Mouse (Mus musculus) small intestine, adult 2 months (tissue): Measurements from ENCODE around the gene Madcam1. TPM values are rescaled to one million over a fixed set of nuclear protein-coding genes. Genes with fewer than 3 reads are reported as not detected.

Source experiments
- H3K27ac ChIP-seq: fragments of 200-500 bp; 2 replicates; pipeline ENCODE4 v1.5.1; 2012; ENCODE audit warnings: low read depth, low read length, control low read depth, inconsistent platforms; ENCODE audit not compliant: insufficient read depth
- H3K27me3 ChIP-seq: fragments of 200-500 bp; 2 replicates; pipeline ENCODE4 v1.6.1; 2012; ENCODE audit warnings: mild to moderate bottlenecking, moderate library complexity, low read length, inconsistent platforms; ENCODE audit not compliant: control insufficient read depth, insufficient read depth
- H3K36me3 ChIP-seq: fragments of 200-500 bp; 2 replicates; pipeline ENCODE4 v1.6.1; 2012; ENCODE audit warnings: mild to moderate bottlenecking, low read length, control low read depth, inconsistent platforms; ENCODE audit not compliant: control insufficient read depth, insufficient read depth
- H3K4me1 ChIP-seq: fragments of 200-500 bp; 2 replicates; pipeline ENCODE4 v1.6.1; 2012; ENCODE audit warnings: low read length, inconsistent platforms, mixed read lengths; ENCODE audit not compliant: control insufficient read depth, insufficient read depth, insufficient read length
- H3K4me3 ChIP-seq: fragments of 200-500 bp; 2 replicates; pipeline ENCODE4 v1.5.1; 2012; ENCODE audit warnings: low read depth, mild to moderate bottlenecking, control low read depth, inconsistent platforms, low read length, moderate library complexity
- CTCF ChIP-seq: fragments of 200-500 bp; IDR thresholded peaks from 2 replicates; pipeline ENCODE4 v1.5.1; 2012; ENCODE audit warnings: low read depth, mild to moderate bottlenecking, control low read depth, inconsistent platforms, low read length, moderate library complexity, mixed read lengths; ENCODE audit not compliant: insufficient replicate concordance, insufficient read length; ENCODE audit errors: extremely low read depth
- POLR2A ChIP-seq: fragments of 200-500 bp; IDR thresholded peaks from 2 replicates; pipeline ENCODE4 v1.6.1; 2012; ENCODE audit warnings: low read depth, mild to moderate bottlenecking, control low read depth, inconsistent platforms, low read length, moderate library complexity
- WGBS: fragments of 180-500 bp; shearing (Covaris S2); methylation state at CpG from one replicate; pipeline ENCODE4 v1.1.7; 2018; 5-methylcytosine and 5-hydroxymethylcytosine counted together
- polyA plus RNA-seq: library from polyadenylated mRNA; depleted of rRNA; stranded (reverse); fragments of >200 nt; gene quantifications from 2 replicates; pipeline ENCODE4 v1.2.3, GENCODE M21; 2012

Madcam1 gene
- polyA plus RNA-seq, 1 experiment, result 20.7 TPM

DNA sequence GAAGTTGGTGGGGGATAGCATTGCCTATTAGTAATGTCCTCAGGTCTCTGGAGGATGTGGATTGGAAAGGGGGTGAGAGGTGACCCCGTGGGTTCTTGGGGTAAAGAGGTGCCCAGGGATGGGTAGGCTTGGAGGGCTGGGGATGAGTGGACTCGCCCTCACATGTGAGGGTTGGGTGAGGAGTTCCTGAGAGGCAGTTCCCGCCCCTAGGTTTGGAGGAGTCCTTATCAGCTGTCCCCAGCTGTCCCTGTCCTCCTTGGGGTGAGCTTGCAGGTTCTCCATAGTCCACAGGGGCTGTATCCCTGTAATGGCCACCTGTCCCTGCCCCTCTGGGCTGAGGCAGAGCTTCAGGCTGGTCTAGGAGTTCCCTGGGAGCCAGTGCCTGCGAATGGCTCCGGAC, 41.6 kb downstream of the Madcam1 start:
- peaks cover 26% of the 10 kb centered on the region for H3K36me3 ChIP-seq
- no peak for TF ChIP-seq POLR2A
- TF ChIP-seq CTCF, result no peak
- 48% methylated on average over 5 of the region's 5 CpGs for WGBS
- peak overlapping the region; percentile 93; the same call in 1 of the 2 replicates for H3K4me3 ChIP-seq
- H3K4me1 ChIP-seq, result peaks cover 43% of the 10 kb centered on the region
- no peak overlapping the region for H3K27ac ChIP-seq
- H3K27me3 ChIP-seq, result no peaks in the 10 kb centered on the region

DNA sequence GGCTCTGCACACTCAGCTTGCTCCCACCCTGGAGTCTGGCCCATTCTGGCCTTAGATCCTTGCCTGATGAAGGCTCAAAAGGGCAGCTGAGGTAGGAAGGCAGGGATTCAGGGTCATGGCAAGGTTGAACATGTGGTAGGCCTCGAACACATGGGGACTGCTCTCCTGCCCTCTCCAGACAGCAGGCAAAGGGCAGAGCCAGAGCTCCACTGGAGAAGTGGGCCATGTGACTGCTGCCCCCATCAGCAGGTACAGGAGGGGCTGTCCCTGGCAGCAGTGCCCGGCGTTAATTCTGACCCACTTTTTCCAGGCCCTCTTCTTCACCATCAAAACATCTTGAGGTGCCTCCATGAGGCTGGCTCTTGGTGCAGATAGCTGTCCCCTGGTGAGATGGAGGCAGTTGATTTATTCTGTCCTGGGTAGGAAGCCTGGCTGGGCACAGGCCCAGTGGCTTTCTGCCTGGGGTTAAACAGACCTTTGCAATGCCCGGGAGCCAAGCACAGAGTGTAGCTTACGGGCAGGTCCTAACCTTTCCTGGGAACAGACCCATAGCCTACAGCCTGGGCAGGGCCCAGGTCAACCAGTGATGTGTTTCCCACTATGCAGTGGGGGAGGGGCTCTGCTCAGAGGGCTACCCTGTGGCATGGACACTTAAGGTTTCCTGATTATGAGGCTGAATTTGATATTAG, 42.2 kb downstream of the Madcam1 start:
- Histone ChIP-seq H3K4me3 (peak overlapping the region; percentile 93; the same call in 1 of the 2 replicates), H3K36me3 (peaks cover 32% of the 10 kb centered on the region), H3K27ac (no peak overlapping the region), H3K27me3 (no peaks in the 10 kb centered on the region), H3K4me1 (peaks cover 37% of the 10 kb centered on the region)
- TF ChIP-seq POLR2A, result no peak
- no peak for TF ChIP-seq CTCF
- WGBS, result 46% methylated on average over 5 of the region's 5 CpGs

DNA sequence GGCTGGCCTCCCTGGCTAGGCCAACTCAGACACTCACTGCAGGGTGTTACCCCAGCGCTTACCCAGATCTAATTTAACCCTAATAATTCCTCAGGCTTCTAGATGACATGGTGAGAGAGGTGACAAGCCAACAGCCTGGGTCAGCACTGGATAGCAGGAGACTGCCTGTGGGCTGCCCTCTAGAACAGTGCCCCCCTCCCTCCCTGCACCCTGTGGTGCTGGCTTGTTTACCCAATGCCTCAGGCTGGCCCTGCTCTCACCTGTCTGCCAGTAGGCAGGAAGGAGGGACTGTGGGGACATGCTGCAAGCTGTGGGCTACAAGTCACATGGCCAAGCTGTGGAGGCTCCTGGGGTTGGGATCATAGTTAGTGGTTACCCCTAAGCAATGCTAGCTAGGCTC, 42.8 kb downstream of the Madcam1 start:
- Histone ChIP-seq H3K27ac (no peak overlapping the region), H3K27me3 (no peaks in the 10 kb centered on the region), H3K36me3 (peaks cover 38% of the 10 kb centered on the region), H3K4me3 (no peak overlapping the region), H3K4me1 (peaks cover 35% of the 10 kb centered on the region)
- 52% methylated on average over 1 of the region's 1 CpGs for WGBS
- TF ChIP-seq POLR2A (no peak), CTCF (no peak)

- TF ChIP-seq CTCF (no peak), POLR2A (no peak)
- Histone ChIP-seq H3K27me3 (no peaks in the 10 kb centered on the region), H3K36me3 (peaks cover 38% of the 10 kb centered on the region), H3K4me1 (peaks cover 35% of the 10 kb centered on the region), H3K27ac (no peak overlapping the region), H3K4me3 (no peak overlapping the region)
- WGBS, result 41% methylated on average over 4 of the region's 4 CpGs
Measured at GRCm38 (mm10) chr10:79707759-79708158, 43.4 kb downstream of the Madcam1 start.

- 76% methylated on average over 21 of the region's 21 CpGs for WGBS
Measured at GRCm38 (mm10) chr10:79708668-79709067, 44.3 kb downstream of the Madcam1 start.

GRCm38 (mm10) chr10:79709307-79709706, 44.9 kb downstream of the Madcam1 start:
- peaks cover 35% of the 10 kb centered on the region for H3K4me1 ChIP-seq
- TF ChIP-seq POLR2A, result no peak
- TF ChIP-seq CTCF, result no peak
- no peak overlapping the region for H3K27ac ChIP-seq
- 44% methylated on average over 7 of the region's 7 CpGs for WGBS
- H3K36me3 ChIP-seq, result peaks cover 38% of the 10 kb centered on the region
- H3K4me3 ChIP-seq, result no peak overlapping the region
- no peaks in the 10 kb centered on the region for H3K27me3 ChIP-seq

More at GRCm38 (mm10) chr10:79708668-79709067, 44.3 kb downstream of the Madcam1 start:
- no peak overlapping the region for H3K4me3 ChIP-seq
- no peaks in the 10 kb centered on the region for H3K27me3 ChIP-seq
- TF ChIP-seq CTCF (no peak), POLR2A (no peak)
- peaks cover 38% of the 10 kb centered on the region for H3K36me3 ChIP-seq
- H3K27ac ChIP-seq, result no peak overlapping the region
- peaks cover 35% of the 10 kb centered on the region for H3K4me1 ChIP-seq

- TF ChIP-seq CTCF (peak; percentile 27; the same call in 1 of the 2 replicates), POLR2A (no peak)
- H3K27ac ChIP-seq, result no peak overlapping the region
- 70% methylated on average over 1 of the region's 1 CpGs for WGBS
- H3K27me3 ChIP-seq, result peaks cover 10% of the 10 kb centered on the region
- peaks cover 19% of the 10 kb centered on the region for H3K4me1 ChIP-seq
- H3K4me3 ChIP-seq, result no peak overlapping the region
- H3K36me3 ChIP-seq, result peaks cover 35% of the 10 kb centered on the region
Measured at GRCm38 (mm10) chr10:79712029-79712428, 47.7 kb downstream of the Madcam1 start.
